Mouse (Mus musculus) CD4-positive, CD25-positive, alpha-beta regulatory T cell, adult 4 months (primary cell): Measurements from ENCODE around the gene Tuba1c. TPM values are rescaled to one million over a fixed set of nuclear protein-coding genes. Genes with fewer than 3 reads are reported as not detected.

Experiments
- ATAC-seq: one replicate; pipeline ENCODE4 v1.8.0; 2017
- polyA plus RNA-seq, 2 experiments: library from polyadenylated mRNA; unstranded; fragments of 100-300 nt; shearing (Covaris generic); gene quantifications; one replicate each; pipeline ENCODE4 v1.2.1; 2017

Gene Tuba1c
- polyA plus RNA-seq, 2 experiments from 2014 or later: 74.6 to 131 TPM

- ATAC-seq: no peak
Measured at GRCm38 (mm10) chr15:98996840-98997239, 32.9 kb upstream of the Tuba1c start.

DNA sequence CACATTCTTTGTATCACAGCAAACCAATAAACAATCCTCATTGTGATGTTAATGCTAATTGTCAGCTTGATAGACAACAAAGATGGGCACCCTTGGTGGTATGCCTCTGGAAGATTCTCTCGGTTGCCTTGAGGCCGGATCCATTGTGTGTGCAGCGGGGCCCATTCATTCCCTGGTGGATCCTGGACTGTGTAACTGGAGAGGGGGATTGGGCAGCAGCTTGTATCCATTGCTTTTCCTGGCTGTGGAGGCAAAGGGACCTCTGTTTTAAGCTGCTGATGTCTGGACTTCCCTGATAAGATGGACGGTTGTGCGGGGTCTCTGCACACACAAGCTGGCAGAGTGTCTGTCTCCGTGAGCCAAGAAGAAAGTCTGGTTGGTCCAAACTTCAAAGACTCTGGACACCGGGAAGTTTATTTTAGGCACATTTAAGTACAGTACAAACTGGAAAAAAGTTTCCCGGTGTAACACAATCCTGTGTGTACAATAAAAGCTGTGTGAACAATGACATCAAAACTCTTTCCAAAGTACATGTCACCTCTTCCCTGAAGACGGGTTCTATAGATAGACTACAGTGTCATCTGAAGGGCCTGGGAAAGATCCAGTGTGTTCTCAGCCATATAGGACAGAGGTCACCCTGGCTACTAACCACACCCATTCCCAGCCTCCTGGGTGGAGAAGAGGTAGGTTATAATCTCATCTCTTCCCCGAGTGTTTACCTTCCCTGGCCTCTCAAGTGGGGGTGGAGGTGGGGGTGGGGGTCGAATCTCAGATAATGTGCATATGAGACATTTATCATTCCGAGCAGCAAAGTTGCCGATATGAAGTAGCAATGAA, 31.5 kb upstream of the Tuba1c start:
- no peak for ATAC-seq

- no peak for ATAC-seq
Measured at GRCm38 (mm10) chr15:98998775-98999157, 30.9 kb upstream of the Tuba1c start.

GRCm38 (mm10) chr15:99000535-99001283, 29.0 kb upstream of the Tuba1c start:
- peak; percentile 58 for ATAC-seq

GRCm38 (mm10) chr15:99001451-99001931, 28.2 kb upstream of the Tuba1c start:
- ATAC-seq: no peak

- no peak for ATAC-seq
Measured at GRCm38 (mm10) chr15:99003600-99003999, 26.1 kb upstream of the Tuba1c start.

GRCm38 (mm10) chr15:99008801-99009241, 20.9 kb upstream of the Tuba1c start:
- peak; percentile 100 for ATAC-seq

GRCm38 (mm10) chr15:99010896-99011295, 18.8 kb upstream of the Tuba1c start:
- no peak for ATAC-seq

- ATAC-seq: no peak
Measured at GRCm38 (mm10) chr15:99011946-99012345, 17.7 kb upstream of the Tuba1c start.

GRCm38 (mm10) chr15:99014496-99015030, 15.1 kb upstream of the Tuba1c start:
- ATAC-seq: no peak

DNA sequence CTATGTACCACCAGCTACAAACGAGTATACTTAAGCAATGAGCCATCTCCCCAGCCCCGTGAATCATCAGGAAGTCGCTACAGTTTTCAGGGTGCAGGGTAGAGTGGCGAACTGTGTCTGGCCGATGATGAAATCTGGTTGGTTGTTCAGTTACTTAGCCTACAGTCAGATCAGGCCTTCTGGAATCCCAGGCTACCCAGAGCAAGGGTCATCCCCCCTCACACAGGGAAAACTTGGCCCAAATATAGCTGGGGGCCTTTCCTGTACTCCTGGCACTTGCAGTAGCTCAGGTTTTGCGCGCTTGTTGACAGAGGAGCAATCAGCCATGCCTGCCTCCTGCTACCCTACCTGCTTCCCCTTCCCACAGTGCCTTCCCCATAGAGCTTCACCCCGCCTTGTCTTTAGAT, 12.3 kb upstream of the Tuba1c start:
- no peak for ATAC-seq

DNA sequence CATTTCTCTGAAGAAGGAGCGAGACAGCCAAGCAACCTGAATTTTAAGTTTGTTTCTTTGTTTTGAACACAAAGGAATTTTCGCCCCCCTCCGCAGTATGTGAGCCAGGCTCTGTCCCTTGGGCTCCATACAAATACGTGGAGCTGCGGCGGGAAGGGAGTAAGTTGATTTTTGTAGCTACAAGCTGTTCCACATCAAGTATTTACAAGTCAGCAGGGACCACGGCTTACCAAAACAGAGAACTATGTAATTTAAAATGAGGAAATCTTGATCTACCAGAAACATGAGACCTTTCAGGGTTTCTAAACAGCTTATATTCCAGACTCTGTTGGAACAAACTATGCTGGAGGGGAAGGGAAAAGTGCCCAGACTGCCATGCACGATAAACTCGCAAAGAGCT, 11.7 kb upstream of the Tuba1c start:
- no peak for ATAC-seq

DNA sequence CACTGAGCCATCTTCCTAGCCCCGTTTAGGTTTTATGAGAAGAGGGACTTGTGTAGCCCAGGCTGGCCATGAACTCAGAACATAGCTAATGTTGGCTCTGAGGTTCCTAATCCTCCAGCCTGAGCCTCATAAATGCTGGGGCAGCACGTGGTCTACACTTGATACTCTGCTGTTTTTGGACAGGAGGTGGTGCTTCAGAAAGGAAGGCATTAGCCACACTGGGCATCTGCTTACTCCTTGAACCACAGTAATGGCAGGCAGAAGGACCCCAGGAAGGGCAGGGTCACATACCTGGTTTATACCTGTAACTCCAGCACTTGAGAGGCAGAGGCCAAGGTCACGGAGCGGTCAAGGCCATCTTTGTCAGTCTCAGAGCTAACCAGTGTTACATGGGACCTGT, 11.1 kb upstream of the Tuba1c start:
- no peak for ATAC-seq

DNA sequence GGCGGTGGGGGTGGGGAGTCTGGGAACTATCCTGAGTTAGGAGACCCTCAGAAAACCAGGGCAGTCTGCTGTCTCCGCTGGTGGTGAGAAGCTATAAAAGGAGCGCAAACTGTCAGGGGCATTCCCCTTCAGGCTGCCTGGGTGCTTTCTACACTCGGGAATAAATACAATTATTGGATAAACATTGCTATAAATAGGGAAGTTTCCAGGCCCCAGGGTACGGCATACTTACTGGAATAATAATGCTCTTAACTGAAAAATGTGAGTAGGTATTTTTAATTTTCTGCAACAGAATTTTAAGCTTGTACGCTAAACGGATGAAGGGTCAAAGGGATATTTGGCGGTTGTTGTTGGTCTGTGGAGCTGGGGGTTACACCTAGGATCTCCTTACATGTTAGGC, 10.3 kb upstream of the Tuba1c start:
- ATAC-seq: no peak

DNA sequence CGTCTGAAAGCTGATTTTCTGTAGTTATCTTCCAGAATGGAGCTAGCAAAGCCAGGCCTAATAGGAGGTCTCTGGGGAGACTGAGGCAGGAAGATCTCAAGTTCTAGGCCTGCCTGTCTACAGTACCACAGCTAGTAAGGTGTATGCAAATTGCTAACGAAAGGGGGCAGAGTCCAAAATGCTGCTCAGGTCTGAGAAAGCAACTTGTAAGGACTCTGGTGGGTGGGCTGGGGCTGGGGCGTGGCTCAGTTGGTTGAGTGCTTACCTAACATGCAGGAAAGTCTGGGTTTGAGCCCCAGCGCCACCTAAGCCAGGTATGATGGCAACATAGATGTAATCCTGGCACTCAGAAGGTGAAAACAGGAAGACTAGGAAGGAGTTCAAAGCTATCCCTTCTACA, 9.5 kb upstream of the Tuba1c start:
- no peak for ATAC-seq

DNA sequence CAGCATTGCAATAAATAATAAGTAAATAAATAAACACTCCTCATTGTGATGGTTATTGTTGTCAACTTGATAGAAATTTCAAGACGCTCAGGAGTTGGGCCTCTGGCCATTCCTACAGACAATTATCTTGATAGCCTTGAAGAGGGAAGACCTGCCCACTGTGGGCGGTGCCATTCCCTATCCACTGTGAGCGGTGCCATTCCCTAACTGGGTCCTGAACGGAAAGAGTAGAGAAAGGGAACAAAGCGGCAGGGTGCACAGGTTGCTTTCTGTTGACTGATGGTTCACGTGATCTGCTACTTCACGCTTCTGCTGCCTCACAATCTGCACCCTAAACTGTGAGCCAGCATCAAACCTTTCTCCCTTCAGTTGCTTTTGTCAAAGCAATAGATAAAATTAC, 8.4 kb upstream of the Tuba1c start:
- no peak for ATAC-seq

GRCm38 (mm10) chr15:99024668-99025314, 4.9 kb upstream of the Tuba1c start:
- peak; percentile 55 for ATAC-seq

DNA sequence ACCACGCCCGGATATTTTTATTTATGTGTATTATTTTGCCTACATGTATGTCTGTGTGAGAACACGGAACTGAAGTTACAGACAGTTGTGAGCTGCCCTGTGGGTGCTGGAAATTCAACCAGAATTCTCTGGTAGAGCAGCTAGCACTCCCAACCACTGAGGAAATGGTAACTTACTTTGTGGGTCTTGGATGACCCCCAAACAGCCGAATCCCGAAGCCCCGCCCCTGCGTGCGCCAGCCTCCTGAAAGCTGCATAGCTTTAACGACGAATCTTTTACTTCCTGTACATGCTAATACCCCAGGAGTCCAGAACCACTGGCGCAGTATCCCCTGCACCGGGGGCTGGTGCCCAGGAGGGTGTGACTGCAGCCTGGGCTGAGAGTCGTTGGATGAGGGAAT, 4.3 kb upstream of the Tuba1c start:
- ATAC-seq: no peak

DNA sequence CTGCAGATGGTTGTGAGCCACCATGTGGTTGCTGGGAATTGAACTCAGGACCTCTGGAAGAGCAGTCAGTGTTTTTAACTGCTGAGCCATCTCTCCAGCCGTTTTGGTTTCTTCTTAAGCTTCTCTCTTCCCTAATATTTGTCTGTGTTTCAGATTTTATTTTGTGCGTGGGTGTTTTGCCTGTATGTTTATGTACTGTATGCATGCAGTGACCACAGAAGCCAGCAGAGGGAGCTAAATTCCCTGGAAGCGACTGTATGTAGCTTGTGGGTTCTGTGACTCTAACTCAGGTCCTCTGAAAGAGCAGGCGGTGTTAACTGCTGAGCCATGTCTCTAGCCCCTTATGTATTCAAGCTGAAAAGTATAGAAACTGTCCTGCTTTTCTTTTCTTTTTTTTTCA, 3.4 kb upstream of the Tuba1c start:
- ATAC-seq: no peak

DNA sequence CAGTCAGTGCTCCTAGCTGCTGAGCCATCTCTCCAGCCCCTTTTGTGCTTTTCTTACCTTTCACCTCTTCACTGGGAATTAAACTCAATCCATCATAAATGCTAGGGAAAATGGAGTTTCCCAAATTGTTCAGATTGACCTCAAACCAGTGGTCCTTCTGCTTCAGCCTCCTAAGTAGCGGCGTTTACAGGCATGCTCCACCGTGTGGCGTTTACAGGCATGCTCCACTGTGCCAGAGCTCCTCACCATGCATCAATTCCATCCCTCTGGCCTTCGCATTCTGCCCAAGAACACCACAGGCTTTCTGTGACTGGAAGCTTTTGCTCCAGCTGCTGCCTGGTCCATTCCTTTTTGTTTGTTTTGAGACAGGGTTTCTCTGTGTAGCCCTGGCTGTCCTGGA, 2.6 kb upstream of the Tuba1c start:
- ATAC-seq: no peak

DNA sequence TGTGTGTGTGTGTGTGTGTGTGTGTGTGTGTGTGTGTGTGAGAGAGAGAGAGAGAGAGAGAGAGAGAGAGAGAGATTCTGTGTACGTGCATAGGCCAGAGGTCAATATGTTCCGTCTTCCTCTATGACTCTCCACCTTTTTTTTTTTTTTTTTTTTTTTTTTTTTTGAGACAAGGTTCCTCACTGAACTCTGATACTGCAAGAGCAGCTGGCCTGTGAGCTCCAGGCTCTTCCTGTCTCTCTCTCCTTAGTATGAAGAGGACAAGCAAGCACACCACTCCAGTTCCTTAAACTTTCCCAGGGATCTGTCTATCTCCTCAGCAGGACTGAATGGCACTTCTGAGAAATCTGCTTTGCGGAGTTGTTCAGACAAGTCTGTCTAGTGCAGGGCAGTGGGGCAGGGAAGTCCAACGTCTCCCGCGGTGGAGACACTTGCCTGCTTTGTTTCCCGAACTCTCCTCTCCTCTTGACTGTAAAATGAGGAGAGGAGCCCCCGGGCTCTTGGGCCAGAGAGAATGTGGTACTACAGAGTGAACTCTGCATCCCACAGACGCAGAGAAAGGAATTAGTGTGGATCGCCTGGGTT, 725 bp upstream of the Tuba1c start:
- ATAC-seq: no peak

GRCm38 (mm10) chr15:99030585-99031387, 1.1 kb downstream of the Tuba1c start:
- peak; percentile 6 for ATAC-seq
